Mouse (Mus musculus) bone marrow, adult 2 months (tissue): ENCODE data around the gene Dennd4c. TPM values are rescaled to one million over a fixed set of nuclear protein-coding genes. Genes with fewer than 3 reads are reported as not detected.

Experiments
- H3K27ac ChIP-seq: fragments of 200-500 bp; 2 replicates; pipeline ENCODE4 v1.5.1; 2012; ENCODE audit warnings: low read depth, mild to moderate bottlenecking, control low read depth, inconsistent platforms, low read length; ENCODE audit not compliant: control insufficient read depth, poor library complexity, insufficient read depth
- H3K4me1 ChIP-seq: fragments of 200-500 bp; 2 replicates; pipeline ENCODE4 v1.6.1; 2011; ENCODE audit warnings: low read length; ENCODE audit not compliant: control insufficient read depth, insufficient read depth
- H3K4me3 ChIP-seq: fragments of 200-500 bp; replicated peaks from 2 replicates; pipeline ENCODE3; 2011; ENCODE audit warnings: mild to moderate bottlenecking, low read depth, low read length, control low read depth; ENCODE audit not compliant: control insufficient read depth
- CTCF ChIP-seq: fragments of 200-500 bp; IDR thresholded peaks from 2 replicates; pipeline ENCODE4 v1.5.1; 2011; ENCODE audit warnings: low read length, control low read depth; ENCODE audit not compliant: control insufficient read depth, insufficient read depth
- POLR2A ChIP-seq: fragments of 200-500 bp; IDR thresholded peaks from 2 replicates; pipeline ENCODE4 v1.6.1; 2011; ENCODE audit warnings: low read depth, mild to moderate bottlenecking, control low read depth, low read length, borderline replicate concordance; ENCODE audit not compliant: control insufficient read depth
- WGBS: fragments of 180-500 bp; shearing (Covaris S2); methylation state at CpG from one replicate; pipeline ENCODE4 v1.1.7; 2018; 5-methylcytosine and 5-hydroxymethylcytosine counted together
- polyA plus RNA-seq: library from polyadenylated mRNA; stranded (reverse); fragments of >200 nt; gene quantifications from 2 replicates; pipeline ENCODE4 v1.2.4, GENCODE M21; 2011; ENCODE audit warnings: low replicate concordance; ENCODE audit not compliant: missing spikeins, insufficient read depth, insufficient read length

Gene Dennd4c
- polyA plus RNA-seq, 1 experiment = 2.4 TPM

DNA sequence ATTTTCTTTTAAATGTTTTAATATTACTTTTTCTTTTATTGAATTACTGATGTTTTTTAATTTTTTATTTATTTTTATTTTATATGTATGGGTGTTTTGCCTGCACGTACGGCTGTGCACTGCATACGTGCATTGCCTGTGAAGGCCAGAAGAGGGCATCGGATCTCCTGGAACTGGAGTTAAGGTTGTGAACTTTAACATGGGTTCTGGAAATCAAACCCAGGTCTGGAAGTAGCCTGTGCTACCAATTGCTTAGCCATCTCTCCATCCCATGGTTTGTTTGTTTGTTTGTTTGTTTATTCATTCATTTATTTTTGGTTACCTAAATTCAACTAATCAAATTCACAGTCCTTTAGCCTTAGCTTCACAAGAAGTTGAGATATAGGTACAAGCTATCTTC is 136.6 kb downstream of the Dennd4c start:
- 40% methylated on average over 4 of the region's 4 CpGs for WGBS
- TF ChIP-seq CTCF = peak; percentile 41
- no peak for TF ChIP-seq POLR2A
- H3K4me1 ChIP-seq = peaks cover 1% of the 10 kb centered on the region; the same call in 1 of the 2 replicates
- no peak overlapping the region for H3K4me3 ChIP-seq
- H3K27ac ChIP-seq = no peak overlapping the region

DNA sequence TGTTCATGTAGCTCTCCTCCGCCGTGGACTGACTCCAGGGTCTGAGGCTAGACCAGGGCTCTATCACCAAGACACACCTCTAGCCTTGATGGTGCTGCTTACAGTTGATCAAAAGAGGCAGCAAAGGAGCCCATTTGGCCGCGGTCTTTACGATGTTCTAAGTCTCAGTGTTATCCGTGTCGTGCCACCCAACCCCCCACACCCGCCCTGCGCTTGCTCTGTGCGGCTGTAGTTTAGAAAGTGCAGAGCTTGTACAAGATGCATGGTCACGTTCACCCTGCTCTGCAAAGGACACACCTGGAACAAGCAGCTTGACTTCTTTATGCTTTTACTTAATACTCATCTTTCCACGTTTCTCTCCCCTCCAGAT is 137.4 kb downstream of the Dennd4c start:
- 6% methylated on average over 12 of the region's 12 CpGs for WGBS
- Histone ChIP-seq H3K4me3 (peak overlapping the region; percentile 45), H3K4me1 (peaks cover 1% of the 10 kb centered on the region; the same call in 1 of the 2 replicates), H3K27ac (no peak overlapping the region)
- TF ChIP-seq CTCF = no peak
- TF ChIP-seq POLR2A = no peak

DNA sequence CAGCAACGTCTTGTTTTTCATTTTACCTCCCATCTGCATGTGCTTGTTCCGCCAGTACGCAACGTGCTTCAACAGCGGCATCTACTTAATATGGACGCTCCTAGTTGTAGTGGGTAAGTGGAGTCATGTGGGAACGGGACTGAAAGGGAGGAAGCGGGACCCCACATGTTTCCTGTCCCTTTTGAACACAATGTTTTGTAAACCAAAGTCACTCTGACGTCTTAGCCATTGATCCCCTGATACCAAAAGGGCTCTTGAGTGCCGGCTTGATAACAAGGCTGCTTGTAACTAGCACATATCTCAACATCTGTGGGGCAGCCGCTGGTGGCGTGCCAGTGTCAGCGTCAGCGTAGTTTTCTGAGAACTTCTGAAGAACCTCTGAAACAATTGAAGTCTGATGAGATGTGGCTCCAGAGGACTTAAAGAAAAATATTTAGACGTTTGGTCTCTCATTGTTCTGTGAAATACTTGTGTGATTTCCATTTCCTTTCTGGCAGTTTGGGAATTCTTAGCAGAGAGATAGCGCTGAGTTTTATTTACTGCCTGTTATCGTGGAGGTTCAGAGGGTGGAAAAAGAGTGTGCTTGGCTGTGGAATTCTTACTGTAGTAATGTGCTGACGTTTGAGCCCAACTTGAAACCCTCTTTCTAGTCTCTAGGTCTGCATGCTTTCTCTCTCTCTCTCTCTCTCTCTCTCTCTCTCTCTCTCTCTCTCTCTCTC is 138.0 kb downstream of the Dennd4c start:
- WGBS = 2% methylated on average over 18 of the region's 18 CpGs
- no peak overlapping the region for H3K27ac ChIP-seq
- peaks cover 1% of the 10 kb centered on the region; the same call in 1 of the 2 replicates for H3K4me1 ChIP-seq
- peak overlapping the region; percentile 45 for H3K4me3 ChIP-seq
- TF ChIP-seq CTCF (no peak), POLR2A (no peak)

DNA sequence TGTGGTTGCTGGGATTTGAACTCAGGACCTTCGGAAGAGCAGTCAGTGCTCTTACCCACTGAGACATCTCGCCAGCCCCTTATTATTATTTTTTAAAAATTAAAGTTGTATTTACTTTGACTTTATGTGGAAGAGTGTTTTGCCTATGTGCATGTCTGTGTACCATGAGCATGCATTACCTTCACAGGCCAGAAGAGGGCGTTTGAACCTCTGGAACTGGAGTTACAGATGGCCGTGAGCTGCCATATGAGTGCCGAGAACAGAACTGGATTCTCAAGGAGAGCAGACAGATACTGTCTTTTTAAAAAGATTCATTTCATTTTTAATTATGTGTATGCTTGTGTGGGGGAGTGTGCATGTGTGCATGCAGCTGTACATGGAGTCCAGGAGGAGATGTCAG is 139.5 kb downstream of the Dennd4c start:
- H3K27ac ChIP-seq = no peak overlapping the region
- WGBS = 70% methylated on average over 5 of the region's 5 CpGs
- TF ChIP-seq POLR2A = no peak
- TF ChIP-seq CTCF = no peak
- no peak overlapping the region for H3K4me3 ChIP-seq
- H3K4me1 ChIP-seq = peaks cover 1% of the 10 kb centered on the region; the same call in 1 of the 2 replicates

- no peak for TF ChIP-seq POLR2A
- no peak for TF ChIP-seq CTCF
- 71% methylated on average over 7 of the region's 7 CpGs for WGBS
- H3K27ac ChIP-seq = no peak overlapping the region
- no peak overlapping the region for H3K4me3 ChIP-seq
- H3K4me1 ChIP-seq = no peaks in the 10 kb centered on the region
Measured at GRCm38 (mm10) chr4:86897411-86897810, 149.1 kb downstream of the Dennd4c start.

GRCm38 (mm10) chr4:86898791-86899474 is 150.6 kb downstream of the Dennd4c start:
- Histone ChIP-seq H3K27ac (no peak overlapping the region), H3K4me3 (no peak overlapping the region), H3K4me1 (no peaks in the 10 kb centered on the region)
- TF ChIP-seq POLR2A (no peak), CTCF (no peak)
- WGBS = 42% methylated on average over 14 of the region's 14 CpGs

Other genes with a start within 250 kb of the Dennd4c start
- gene Saxo1, start 190.2 kb upstream of the Dennd4c start, polyA plus RNA-seq = not detected in 2 replicates
- gene Rraga, start 172.9 kb upstream of the Dennd4c start, polyA plus RNA-seq = 19.9 and 33.1 TPM in 2 replicates
- 6.4 and 7.4 TPM in 2 replicates for gene Haus6, start 136.5 kb upstream of the Dennd4c start, polyA plus RNA-seq
- gene Plin2, start 78.5 kb upstream of the Dennd4c start, polyA plus RNA-seq = 28.8 and 49.0 TPM in 2 replicates
- 1,450 and 2,010 TPM in 2 replicates for gene Rps6, start 108.9 kb downstream of the Dennd4c start, polyA plus RNA-seq
- gene Acer2, start 125.8 kb downstream of the Dennd4c start, polyA plus RNA-seq = 0.86 and 1.8 TPM in 2 replicates